Mouse (Mus musculus): Measurements from ENCODE around the gene Nodal.
"Not testable (repeated sequence)": the region's sequence is repeated elsewhere in the genome, so short reads cannot be mapped to it uniquely, and the experiment has no call there.

Gene Nodal

GRCm38 (mm10) chr10:61440202-61440800 lies 22.5 kb downstream of the Nodal start:
- DNase-seq, result no peak

DNA sequence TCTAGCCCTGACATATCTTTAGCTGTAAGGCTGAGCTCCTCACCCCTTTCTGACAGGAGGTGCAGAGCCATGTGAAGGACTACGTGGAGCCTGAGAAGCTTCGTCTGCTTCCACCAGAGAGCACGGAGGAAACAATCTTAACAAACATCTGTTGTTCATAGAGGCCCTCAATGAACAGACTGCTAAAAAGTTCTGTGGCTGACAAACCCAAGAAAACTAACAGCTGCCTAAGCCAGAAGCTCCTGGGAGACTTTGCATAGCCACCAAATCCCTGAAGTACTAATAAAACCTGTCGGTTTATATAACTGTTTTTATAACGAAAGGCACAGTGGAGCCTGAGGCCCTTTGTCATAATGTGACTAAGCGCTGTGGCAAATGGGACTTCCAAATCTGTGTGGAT lies 25.7 kb downstream of the Nodal start:
- DNase-seq, result no peak

DNA sequence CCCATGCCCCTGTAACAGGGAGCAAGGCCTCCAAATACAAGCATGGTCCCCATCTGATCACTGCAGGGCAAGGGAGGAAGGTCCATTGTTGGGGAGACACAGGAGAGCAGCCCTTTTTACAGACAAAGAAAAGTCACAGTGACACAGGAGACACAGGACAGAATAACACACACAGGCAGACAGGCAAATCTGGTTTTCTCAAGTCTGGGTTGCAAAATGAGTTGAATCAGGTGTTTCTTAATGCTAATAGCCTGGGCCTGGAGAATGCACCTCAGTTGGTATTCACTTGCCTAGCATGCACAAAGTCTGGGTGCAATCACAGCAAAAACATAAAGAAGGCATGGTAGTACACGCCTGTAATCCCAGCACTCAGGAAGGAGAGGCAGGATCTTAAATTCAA lies 26.1 kb downstream of the Nodal start:
- no peak for DNase-seq

DNA sequence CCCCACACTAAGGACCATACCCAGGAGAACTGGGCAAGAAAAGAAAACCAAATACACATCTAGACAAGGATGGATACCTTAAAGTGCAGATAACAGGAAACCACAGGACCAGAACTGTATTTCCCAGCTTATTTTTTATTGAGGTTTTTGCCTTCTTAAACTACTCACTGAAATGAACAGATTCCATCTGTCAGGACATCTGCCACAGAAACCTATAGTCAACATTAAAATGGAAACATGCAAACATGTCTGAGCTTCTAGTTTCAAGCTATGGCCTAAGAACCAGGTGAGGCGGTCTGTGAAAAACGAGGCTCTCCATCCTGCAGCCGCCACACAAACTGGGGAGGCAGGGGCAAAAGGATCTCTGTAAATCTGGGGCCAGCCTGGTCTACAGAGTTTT lies 27.2 kb downstream of the Nodal start:
- no peak for DNase-seq

GRCm38 (mm10) chr10:61447581-61448353 lies 30.0 kb downstream of the Nodal start:
- DNase-seq, result no peak

DNA sequence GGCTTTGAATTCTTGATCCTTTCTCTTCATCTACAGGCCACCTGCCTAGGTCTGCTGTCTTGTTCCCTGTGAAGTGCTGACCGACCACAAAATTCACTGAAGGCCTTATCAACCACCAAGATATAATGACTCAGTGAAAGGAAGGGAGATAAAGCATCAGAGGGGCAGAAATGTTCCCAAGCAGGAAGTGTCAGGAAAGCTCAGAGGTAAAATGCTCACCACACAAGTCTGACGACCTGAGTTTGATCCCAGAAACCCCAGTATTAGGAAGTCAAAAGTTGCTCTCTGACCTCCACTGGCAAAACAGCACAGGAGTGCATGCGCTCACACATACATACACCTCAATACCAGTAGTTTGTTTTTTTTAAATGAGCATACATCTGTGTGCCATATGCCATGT lies 31.1 kb downstream of the Nodal start:
- no peak for DNase-seq

DNA sequence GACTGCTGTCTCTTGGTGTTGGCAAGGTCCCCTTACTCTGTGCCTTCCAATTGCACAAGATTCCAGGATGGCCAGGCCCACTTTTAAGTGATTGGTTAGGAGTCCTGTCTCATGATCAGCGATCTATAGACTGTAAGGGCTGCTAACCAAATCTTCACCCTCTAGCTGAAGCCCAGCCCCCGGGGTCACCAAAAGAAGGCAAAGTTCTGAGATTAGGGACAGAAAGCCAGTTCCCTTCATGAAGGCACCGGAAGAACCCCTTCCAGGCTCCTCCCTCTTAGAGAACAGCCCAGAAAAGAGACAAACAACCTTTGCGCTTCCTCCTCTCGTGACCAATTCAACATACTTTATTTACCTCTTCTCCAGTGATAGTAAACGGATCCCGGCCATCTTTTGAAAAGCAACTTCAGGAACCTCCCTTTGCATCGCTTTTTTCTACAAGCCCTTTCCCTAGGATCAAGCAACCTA lies 33.7 kb downstream of the Nodal start:
- peak; percentile 32 for DNase-seq

GRCm38 (mm10) chr10:61451931-61452617 lies 34.3 kb downstream of the Nodal start:
- peak; percentile 60 for DNase-seq

GRCm38 (mm10) chr10:61452645-61453044 lies 34.9 kb downstream of the Nodal start, which contains the start of gene Eif4ebp2:
TSS of gene Eif4ebp2 (minus strand) at chr10:61452661.
- DNase-seq, result peak; percentile 98

DNA sequence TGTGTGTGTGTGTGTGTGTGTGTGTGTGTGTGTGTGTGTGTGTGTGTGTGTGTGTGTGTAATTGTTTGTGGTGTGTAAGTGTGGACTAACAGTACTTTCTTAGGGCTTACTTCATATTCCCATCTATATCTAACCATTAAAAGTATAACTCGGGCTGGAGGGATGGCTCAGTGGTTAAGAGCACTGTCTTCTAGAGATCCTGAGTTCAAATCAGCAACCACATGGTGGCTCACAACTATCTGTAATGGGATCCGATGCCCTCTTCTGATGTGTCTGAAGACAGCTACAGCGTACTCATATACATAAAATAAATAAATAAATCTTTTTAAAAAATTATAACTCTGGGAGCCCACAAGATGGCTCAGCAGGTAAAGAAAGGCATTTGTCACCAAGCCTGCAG lies 35.4 kb downstream of the Nodal start:
- DNase-seq, result not testable (repeated sequence)

- DNase-seq, result no peak
These were observed 39.4 kb downstream of the Nodal start for GRCm38 (mm10) chr10:61457182-61457581.

DNA sequence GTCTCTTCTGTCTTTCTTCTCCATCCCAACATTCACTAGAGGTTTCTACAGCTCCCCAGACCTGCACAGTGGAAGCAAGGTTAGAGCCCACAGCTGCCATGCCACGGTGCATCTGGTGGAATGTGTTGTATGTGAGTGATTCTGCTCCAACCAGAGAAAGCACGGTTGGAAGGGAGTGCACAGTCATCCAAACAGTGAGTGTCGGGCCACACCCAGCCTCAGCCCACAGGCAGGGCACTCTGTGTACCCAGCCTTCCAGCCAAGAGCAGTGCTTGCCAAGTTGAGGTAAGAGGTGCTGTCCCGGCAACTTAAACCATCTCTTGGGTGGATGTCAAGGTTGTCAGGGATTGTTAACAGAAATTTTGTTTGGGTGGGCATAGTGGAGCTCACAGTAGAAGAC lies 47.2 kb downstream of the Nodal start:
- no peak for DNase-seq

- DNase-seq, result no peak
These were observed 48.5 kb downstream of the Nodal start for GRCm38 (mm10) chr10:61466242-61466641.

DNA sequence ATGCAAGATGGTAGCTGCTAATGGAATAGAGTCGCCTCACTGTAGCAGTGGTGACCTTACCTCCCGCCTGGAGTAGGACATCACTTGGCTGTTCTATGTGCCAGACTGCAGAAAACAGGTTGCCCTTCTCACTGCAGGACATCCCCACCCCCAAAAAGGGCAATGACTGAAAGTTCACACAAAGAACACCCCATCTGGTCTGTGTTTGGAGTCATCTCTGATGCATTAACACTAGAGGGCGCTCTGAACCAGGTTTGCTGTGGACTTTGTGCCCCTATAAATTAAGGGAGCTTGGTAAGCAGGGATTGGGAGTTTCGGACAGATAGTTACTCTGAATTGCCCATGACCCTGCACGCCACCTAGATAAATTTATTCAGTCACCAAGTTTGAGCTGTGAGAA lies 49.1 kb downstream of the Nodal start:
- DNase-seq, result no peak

DNA sequence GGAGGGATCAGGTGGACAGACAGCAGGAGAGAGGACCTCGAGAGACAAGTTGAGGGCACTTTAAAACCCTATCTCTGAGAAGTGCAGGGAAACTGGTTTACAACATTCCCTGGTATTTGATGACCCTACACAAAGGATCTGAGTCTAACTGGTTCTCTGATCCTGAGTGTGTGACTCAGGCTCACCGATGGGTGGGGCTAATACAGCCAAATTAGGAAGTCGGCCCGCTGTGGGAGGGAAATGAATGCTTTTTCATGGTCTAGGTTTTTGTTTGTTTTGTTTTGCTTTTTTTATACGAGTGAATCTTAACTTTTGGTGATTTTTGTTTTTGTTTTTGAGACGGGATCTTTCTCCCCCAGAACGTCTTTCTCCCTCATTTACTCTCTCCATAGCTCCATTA lies 51.1 kb downstream of the Nodal start:
- no peak for DNase-seq

- DNase-seq, result no peak
These were observed 55.9 kb downstream of the Nodal start for GRCm38 (mm10) chr10:61473640-61474039.

- DNase-seq, result no peak
These were observed 56.6 kb downstream of the Nodal start for GRCm38 (mm10) chr10:61474344-61474743.
